Mouse (Mus musculus) erythroblast, embryonic 14.5 days (primary cell): ENCODE measurements around the gene 1700011M02Rik.

Experiments
- GATA1 ChIP-seq: IDR thresholded peaks from 2 replicates; pipeline ENCODE4 v1.6.1; 2012; ENCODE audit warnings: low read length, inconsistent platforms, mixed read lengths
- TAL1 ChIP-seq: IDR thresholded peaks from 3 replicates; pipeline ENCODE4 v1.6.1; 2012; ENCODE audit warnings: low read length, inconsistent platforms, mixed read lengths

- TF ChIP-seq GATA1 (no peak), TAL1 (no peak)
These were observed 40.8 kb upstream of the 1700011M02Rik start, which contains the start of gene 1700031F05Rik for GRCm38 (mm10) chrX:102867871-102868270.
